Mouse (Mus musculus): ENCODE results near the gene Rapsn.

Rapsn gene

GRCm38 (mm10) chr2:91053181-91053933, 17.9 kb downstream of the Rapsn start:
- DNase-seq (ENCODE audit: low spot score in 2 of 2) = no peak

DNA sequence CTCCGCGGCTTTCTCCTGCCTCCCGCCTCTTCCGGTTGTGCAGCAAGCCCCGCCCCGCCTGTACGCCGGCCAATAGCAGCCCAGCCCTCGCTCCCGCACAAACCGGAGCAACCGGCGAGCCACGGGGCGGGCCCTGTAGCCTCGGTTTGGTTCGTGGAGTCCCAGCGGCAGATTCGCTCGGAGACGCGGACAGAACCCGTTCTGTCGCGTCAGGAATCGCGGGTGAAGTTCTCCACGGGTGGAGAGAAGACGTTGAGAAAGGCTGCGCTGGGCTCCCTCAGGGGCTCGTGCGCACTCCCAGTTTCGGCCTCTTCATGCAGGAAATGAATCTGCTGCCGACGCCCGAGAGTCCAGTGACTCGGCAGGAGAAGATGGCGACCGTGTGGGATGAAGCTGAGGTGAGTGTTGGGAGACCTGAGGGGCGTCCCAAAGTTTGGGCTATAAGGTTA, 18.5 kb downstream of the Rapsn start, which contains the start of gene Psmc3:
TSS of gene Psmc3 (plus strand) at position 76 of the 449 bp plus-strand sequence.
- DNase-seq (ENCODE audit: low spot score in 2 of 2) = peak; percentile 95

GRCm38 (mm10) chr2:91058435-91058834, 23.0 kb downstream of the Rapsn start:
- no peak for DNase-seq (ENCODE audit: low spot score in 2 of 2)

- no peak for DNase-seq (ENCODE audit: low spot score in 2 of 2)
Observed at GRCm38 (mm10) chr2:91059376-91059775, 24.0 kb downstream of the Rapsn start.

DNA sequence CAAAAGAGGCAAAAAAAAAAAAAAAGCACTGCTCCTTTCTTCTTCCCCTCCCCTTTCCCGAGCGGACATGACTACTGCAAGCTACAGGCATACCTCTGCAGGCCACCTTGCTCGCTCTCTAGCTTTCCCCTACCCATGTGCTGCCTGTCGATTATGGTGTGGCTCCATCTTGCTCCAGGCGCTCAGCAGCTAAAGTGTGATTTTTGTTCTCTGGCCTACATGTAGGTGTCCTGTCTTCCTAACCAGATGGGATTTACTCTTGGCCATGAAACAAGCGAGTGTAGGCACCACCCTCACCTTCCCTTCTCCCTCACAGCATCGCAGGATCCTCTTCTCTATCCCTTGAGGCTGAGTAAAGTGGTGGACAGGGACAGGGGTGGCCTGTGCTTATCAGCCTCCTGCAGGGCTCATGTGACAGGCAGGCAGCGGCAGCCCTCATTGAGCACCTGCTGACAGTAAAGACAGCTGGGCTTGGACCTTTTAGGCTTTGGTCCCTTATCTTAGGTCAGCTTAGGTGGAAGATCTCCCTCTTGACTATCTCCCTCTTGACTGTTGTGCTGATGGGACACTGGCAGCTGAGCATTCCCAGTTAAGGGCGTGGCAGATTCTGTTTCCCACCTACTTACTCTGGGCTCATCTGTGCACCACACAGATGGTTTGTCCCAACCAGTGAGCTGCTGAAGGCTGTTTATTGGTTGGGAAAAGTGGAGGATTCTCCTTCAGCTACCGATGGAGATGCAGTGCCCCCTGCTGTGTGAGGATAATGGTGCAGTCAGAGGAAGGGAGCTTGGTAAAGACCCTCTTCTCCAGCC, 25.3 kb downstream of the Rapsn start:
- peak in 1 of 2 experiments; percentile 36 for DNase-seq (ENCODE audit: low spot score in 2 of 2)

- no peak for DNase-seq (ENCODE audit: low spot score in 2 of 2)
Observed at GRCm38 (mm10) chr2:91061849-91062481, 26.5 kb downstream of the Rapsn start.

DNA sequence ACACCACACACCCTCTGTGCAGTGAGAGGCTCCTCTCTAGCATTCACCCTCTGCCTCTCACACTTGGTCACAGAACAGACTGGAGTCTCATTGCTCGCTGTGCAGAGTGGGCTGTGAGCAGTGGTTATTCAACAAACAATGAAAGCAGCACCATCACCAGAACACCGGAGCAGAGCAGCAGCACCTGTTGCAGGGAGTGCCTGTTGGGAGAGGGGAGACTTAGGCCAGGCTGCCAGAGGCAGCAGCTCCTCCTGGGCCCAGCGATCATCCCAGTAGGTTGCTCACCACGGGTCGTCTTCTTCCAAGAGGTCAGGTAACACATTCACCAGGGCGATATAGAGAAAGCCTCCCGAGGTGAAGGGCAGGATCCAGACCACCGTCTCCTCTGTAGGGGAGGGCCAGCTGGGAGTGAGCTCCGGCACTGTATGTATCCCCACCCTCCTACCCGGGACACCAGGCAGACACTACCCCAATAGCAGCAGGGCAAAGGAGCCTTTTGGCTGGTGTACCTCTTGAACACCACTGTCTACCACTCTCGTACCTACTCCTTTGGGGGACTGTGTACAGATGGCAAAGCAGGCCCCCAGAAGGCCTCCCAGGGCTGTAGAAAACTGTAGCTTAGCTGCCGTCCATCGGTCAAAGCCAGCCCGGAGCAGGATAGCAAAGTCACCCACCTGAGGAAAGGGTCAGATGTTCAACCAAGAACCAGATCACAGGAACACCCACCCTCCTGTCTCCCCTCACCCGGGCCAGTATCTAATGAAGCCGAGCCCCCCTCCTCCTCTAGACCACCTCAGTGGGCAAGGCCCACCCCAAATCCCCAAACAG, 27.6 kb downstream of the Rapsn start:
- DNase-seq (ENCODE audit: low spot score in 2 of 2) = no peak

DNA sequence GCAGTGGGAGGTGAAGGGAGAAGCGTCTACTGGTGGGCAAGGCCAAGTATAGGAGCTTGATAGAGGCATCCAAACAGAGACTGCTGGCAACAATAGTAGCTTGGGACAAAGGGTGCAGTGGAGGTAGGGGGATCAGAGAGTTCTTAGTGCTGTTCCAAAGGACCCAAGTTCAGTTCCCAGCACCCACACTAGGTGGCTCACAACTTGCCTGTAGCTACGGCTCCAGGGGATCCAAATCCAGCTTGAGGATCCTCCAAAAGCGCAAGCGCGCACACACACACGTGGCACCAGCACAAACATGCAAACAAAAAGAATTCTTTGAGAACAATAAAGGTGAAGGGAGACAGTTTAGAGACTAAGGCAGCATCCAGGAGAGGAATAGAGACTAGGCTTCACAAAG, 28.8 kb downstream of the Rapsn start:
- no peak for DNase-seq (ENCODE audit: low spot score in 2 of 2)

DNA sequence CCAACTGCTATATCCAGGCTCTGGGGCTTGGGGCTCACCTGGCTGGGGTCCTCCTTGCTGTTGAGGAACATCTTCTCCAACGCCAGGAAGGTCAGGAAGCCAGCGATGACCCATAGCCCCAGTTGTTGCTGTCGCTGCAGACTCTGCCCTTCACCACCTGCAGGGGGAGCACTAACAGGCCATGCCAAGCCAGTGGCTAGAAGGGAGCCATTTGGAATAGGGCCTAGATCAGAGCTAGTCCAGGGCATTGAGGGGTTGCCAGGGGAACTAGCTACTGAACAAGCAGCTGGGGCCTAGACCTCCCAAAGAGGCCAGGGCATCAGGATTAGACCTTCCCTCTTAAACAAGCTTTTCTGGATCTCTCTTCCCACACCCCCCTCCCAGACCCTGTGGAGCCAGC, 30.1 kb downstream of the Rapsn start:
- peak in 1 of 2 experiments; percentile 64 for DNase-seq (ENCODE audit: low spot score in 2 of 2)

DNA sequence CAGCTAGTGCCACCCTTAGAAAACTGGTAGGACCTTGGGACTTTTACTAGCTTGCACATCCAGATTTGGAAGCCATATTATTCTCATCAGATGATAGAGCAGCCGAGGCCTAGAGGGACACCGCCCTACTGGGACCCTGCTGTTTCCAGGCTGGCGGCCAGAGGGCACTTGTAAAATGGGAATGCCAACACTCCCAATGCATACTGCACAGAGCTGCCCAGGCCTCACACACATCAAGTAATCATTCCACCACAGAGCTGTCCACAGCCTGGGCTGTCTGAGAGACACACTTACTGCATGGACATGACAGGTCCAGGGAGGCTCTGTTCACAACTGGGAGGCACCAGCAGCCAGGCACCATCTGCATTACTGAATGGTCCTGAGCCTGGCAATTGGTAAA, 31.0 kb downstream of the Rapsn start:
- DNase-seq (ENCODE audit: low spot score in 2 of 2) = no peak

- no peak for DNase-seq (ENCODE audit: low spot score in 2 of 2)
Observed at GRCm38 (mm10) chr2:91068162-91068871, 32.9 kb downstream of the Rapsn start.

DNA sequence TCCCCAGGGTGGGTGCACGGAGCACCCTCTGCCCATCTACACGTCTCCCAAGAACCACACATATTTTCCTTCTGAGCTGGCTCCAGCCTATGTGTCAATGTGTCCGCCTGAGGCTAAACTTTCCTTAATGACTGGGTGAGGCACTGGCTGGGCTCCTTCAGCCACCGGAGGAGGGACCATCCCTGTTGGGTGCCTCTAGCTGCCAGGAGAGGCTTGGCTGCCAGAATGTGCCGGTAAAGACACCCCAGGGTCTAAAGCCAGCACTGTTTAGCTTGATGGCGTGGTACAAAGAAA, 33.4 kb downstream of the Rapsn start:
- DNase-seq (ENCODE audit: low spot score in 2 of 2) = no peak

GRCm38 (mm10) chr2:91069306-91070000, 34.0 kb downstream of the Rapsn start:
- DNase-seq (ENCODE audit: low spot score in 2 of 2) = no peak

DNA sequence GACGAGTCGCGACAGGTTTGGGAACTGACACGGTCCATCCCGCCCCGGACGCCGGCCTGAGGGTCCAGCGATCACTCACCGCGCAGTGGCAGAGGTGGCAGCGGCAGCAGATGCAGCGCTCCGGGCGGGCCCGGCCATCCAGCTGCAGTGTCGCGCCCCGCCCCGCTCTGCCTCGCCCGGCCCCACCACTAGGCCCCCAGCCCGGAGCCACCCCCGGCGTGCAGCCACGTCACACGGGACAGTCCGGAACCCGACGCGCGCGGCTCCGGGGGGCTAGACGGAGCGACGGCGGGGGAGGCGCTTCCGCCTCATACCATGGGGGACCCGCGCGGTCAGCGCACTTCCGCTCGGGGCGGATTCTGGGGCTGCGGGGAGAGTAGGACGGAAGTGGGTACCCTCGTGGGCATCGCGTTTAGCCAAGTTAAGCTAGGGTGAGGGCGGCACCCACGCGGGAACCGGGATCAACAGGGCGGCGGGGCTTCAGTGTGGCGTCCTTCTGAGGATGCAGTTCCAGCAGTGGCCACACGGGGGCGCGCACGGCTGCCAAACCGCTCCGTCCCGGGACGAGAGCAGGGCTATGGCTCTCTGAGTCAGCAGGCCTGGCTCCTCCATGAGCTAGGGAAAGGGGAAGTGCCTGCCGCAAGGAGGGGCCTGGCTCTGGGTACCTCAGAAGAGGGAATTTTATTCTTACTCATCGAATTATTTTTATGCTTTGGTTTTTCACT, 34.8 kb downstream of the Rapsn start, which contains the start of gene Slc39a13:
TSS of gene Slc39a13 (minus strand) at position 342 of the 725 bp plus-strand sequence.
- peak; percentile 96 for DNase-seq (ENCODE audit: low spot score in 2 of 2)

GRCm38 (mm10) chr2:91071059-91071458, 35.6 kb downstream of the Rapsn start:
- no peak for DNase-seq (ENCODE audit: low spot score in 2 of 2)

- DNase-seq (ENCODE audit: low spot score in 2 of 2) = no peak
Observed at GRCm38 (mm10) chr2:91072092-91072491, 36.7 kb downstream of the Rapsn start.

DNA sequence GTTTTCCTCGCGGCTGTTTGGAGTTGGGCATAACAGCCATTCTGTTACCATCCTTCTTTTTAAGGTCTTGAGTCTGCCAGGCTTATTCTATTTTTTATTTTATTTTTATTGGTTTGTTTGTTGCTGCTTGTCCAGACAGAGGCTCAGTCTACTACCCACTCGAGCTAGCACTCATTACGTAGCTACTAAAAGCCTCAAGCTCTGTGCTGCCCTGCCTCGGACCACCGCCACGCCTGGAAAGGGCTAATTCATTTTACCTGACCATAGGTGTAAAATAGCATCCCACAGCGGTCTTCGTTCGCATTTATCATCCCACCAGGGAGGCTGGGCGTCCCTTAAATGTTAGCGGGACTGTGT, 42.5 kb downstream of the Rapsn start:
- DNase-seq (ENCODE audit: low spot score in 2 of 2) = no peak

- no peak for DNase-seq (ENCODE audit: low spot score in 2 of 2)
Observed at GRCm38 (mm10) chr2:91078314-91079025, 43.0 kb downstream of the Rapsn start.

- DNase-seq (ENCODE audit: low spot score in 2 of 2) = no peak
Observed at GRCm38 (mm10) chr2:91079026-91079384, 43.6 kb downstream of the Rapsn start.

All from thymus, postnatal 10 days (tissue).